Mouse (Mus musculus) cerebellum, adult 2 months (tissue): ENCODE measurements around the gene Kcnk2.

Experiments used
- CTCF ChIP-seq: fragments of 200-500 bp; IDR thresholded peaks from 2 replicates; pipeline ENCODE4 v1.5.1; 2011; ENCODE audit warnings: low read depth, mild to moderate bottlenecking, control low read depth, low read length, moderate library complexity, borderline replicate concordance; ENCODE audit not compliant: insufficient read depth
- POLR2A ChIP-seq: fragments of 200-500 bp; IDR thresholded peaks from 2 replicates; pipeline ENCODE4 v1.6.1; 2011; ENCODE audit warnings: low read length, control low read depth, borderline replicate concordance; ENCODE audit not compliant: insufficient read depth

GRCm38 (mm10) chr1:189345166-189345565, 56.9 kb downstream of the Kcnk2 start:
- TF ChIP-seq CTCF = no peak
- no peak for TF ChIP-seq POLR2A
